Mouse (Mus musculus) heart, embryonic 13.5 days (tissue): ENCODE results near the gene Prokr2. TPM values are rescaled to one million over a fixed set of nuclear protein-coding genes. Genes with fewer than 3 reads are reported as not detected.

Source experiments
- ATAC-seq: fragments of 200-750 bp; cut with Nextera tagmentation; 2 replicates; pipeline ENCODE4 v1.8.0; 2017; ENCODE audit warnings: moderate TSS enrichment; ENCODE audit not compliant: insufficient number of reproducible peaks, low FRiP score, low TSS enrichment; ENCODE audit errors: extremely low read depth
- H3K27ac ChIP-seq: fragments of 300-500 bp; sonication (generic); replicated peaks from 2 replicates; pipeline ENCODE4 v1.5.1; 2015; ENCODE audit warnings: moderate library complexity, mild to moderate bottlenecking, inconsistent platforms
- H3K27me3 ChIP-seq: fragments of 300-500 bp; sonication (generic); replicated peaks from 2 replicates; pipeline ENCODE4 v1.6.1; 2015; ENCODE audit warnings: mild to moderate bottlenecking, inconsistent platforms
- H3K36me3 ChIP-seq: fragments of 300-500 bp; sonication (generic); 2 replicates; pipeline ENCODE4 v1.6.1; 2015; ENCODE audit warnings: mild to moderate bottlenecking, inconsistent platforms
- H3K4me1 ChIP-seq: fragments of 300-500 bp; sonication (generic); 2 replicates; pipeline ENCODE4 v1.6.1; 2015; ENCODE audit warnings: inconsistent platforms
- H3K4me2 ChIP-seq: fragments of 300-500 bp; sonication (generic); 2 replicates; pipeline ENCODE4 v1.6.1; 2015; ENCODE audit warnings: inconsistent platforms, mild to moderate bottlenecking, moderate library complexity
- H3K4me3 ChIP-seq: fragments of 300-500 bp; sonication (generic); 2 replicates; pipeline ENCODE4 v1.5.1; 2015; ENCODE audit warnings: moderate library complexity, mild to moderate bottlenecking, inconsistent platforms
- H3K9ac ChIP-seq: fragments of 300-500 bp; sonication (generic); 2 replicates; pipeline ENCODE4 v1.6.1; 2015; ENCODE audit warnings: inconsistent platforms, mild to moderate bottlenecking, moderate library complexity
- H3K9me3 ChIP-seq: fragments of 300-500 bp; sonication (generic); 2 replicates; pipeline ENCODE4 v1.6.1; 2016; ENCODE audit warnings: inconsistent platforms
- WGBS: fragments of 180-500 bp; shearing (Covaris S2); methylation state at CpG from one replicate; pipeline ENCODE4 v1.1.7; 2015; ENCODE audit warnings: mixed read lengths; 5-methylcytosine and 5-hydroxymethylcytosine counted together
- polyA plus RNA-seq: library from polyadenylated mRNA; unstranded; fragments of >200 nt; fragmentation: Nextera tagmentation; extraction: Ambion mirVana; gene quantifications from 2 replicates; pipeline ENCODE4 v1.2.1, GENCODE M21; 2015

Gene Prokr2
- 0.52 and 1.1 TPM in 2 replicates for polyA plus RNA-seq

DNA sequence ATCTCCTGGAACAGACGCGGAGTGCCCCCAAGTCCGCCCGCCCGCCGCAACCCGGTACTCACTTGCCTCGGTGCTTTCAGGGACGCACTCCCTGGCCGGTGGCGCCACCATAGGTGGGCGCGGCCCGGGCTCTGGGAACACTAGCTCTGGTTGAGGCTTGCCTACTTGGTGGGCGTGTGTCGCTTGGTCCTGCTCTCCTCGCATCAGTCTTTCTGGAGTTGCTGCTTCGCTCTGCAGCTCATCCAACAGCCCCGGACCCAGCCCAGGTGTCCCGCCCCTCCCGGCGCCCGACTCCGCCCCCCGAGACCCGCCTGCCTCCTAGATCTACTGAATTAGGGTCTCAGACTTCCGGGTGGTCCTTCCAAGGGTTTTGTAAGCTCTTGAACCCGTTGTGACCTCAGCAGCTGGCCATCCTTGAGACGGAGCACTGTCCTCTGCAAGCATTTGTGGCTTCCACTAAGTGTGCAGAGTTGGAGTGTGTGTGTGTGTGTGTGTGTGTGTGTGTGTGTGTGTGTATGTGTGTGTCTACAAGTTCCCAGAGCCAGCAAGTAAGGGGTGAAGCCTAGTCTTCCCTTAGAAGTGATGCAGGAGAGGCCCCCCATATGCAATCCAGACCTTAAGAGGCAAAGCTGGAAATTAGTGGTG, at the start of gene Prokr2:
Prokr2 (minus strand) TSS at position 254 of the 645 bp plus-strand sequence.
- H3K4me2 ChIP-seq = peak within 1 kb of the TSS; percentile 94
- H3K9ac ChIP-seq = peak within 1 kb of the TSS; percentile 75
- peaks cover 5% of the 10 kb centered on the region for H3K4me1 ChIP-seq
- H3K36me3 ChIP-seq = no peaks in the 10 kb centered on the region
- WGBS = under 1% methylated on average over 29 of the region's 29 CpGs
- ATAC-seq = no peak
- H3K9me3 ChIP-seq = no peaks in the 10 kb centered on the region
- H3K27ac ChIP-seq = no peak within 1 kb of the TSS
- peak within 1 kb of the TSS; percentile 63 for H3K4me3 ChIP-seq
- peaks cover 44% of the 10 kb centered on the region for H3K27me3 ChIP-seq

DNA sequence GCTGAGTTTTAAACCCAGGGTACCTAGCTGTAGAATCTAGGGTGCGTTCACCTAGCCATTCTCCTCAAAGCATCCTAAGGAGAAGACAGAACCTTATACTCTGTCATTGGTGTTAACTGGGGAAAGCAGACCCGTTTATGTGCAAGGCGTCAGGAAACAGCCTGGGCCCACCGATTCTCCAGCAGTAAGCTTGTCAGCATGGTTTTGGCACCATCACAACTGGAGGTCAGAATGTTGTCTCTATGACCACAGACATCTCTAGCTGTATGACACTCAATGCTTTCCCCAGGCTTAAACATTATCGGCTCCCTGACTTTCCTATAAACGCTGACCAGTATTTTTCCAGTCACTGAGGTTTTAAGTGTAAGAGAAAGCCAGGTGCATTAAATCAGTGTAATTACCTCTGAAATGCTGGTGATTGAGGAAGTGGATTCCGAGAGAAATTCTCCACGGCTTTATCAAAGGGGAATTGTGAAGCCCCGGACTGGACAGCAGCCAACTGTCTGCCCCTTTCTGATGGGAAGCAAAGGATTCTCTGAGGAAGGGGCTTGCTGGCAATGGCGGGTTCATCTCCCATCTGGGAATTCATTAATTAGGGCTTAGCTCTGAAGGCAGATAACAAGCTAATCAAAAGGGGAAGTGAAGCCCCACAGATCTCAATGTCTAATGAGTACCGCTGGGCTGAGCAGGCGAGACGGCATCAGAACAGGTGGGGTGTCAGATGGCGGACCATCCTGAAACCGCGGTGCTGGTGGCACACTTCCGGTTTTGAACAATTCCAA, 42.1 kb upstream of the Prokr2 start:
- Histone ChIP-seq H3K4me1 (peaks cover 17% of the 10 kb centered on the region), H3K36me3 (no peaks in the 10 kb centered on the region), H3K9ac (no peak overlapping the region), H3K4me3 (peak overlapping the region; percentile 26), H3K4me2 (peak overlapping the region; percentile 62), H3K27me3 (no peaks in the 10 kb centered on the region), H3K9me3 (no peaks in the 10 kb centered on the region), H3K27ac (0 out of 2 replicates have a peak overlapping the region, but pooled peaks have one; percentile 5)
- WGBS = 38% methylated on average over 17 of the region's 17 CpGs
- no peak for ATAC-seq

DNA sequence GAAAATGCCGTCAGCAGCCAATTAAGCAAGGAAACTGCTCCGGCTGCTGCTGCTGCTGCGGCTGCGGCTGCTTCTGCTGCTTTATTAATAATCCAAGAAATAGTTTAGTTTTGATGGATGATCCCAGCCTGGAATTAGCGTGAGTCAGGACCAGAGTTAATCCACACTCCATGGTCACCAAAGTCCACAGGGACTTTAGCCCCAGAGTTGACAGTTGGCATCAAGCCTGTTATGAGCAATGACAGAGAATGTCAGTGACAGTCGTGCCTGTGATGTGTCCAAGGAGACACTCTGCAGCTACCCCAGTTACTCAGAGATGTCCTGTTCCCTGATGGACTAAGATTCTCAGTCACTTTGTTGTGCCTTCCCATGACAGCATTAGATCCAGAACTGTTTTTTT, 40.3 kb upstream of the Prokr2 start:
- no peak overlapping the region for H3K9ac ChIP-seq
- no peak overlapping the region for H3K27ac ChIP-seq
- no peak for ATAC-seq
- H3K36me3 ChIP-seq = no peaks in the 10 kb centered on the region
- H3K9me3 ChIP-seq = no peaks in the 10 kb centered on the region
- 68% methylated on average over 6 of the region's 6 CpGs for WGBS
- no peak overlapping the region for H3K4me2 ChIP-seq
- H3K4me1 ChIP-seq = peaks cover 17% of the 10 kb centered on the region
- H3K27me3 ChIP-seq = no peaks in the 10 kb centered on the region
- no peak overlapping the region for H3K4me3 ChIP-seq

DNA sequence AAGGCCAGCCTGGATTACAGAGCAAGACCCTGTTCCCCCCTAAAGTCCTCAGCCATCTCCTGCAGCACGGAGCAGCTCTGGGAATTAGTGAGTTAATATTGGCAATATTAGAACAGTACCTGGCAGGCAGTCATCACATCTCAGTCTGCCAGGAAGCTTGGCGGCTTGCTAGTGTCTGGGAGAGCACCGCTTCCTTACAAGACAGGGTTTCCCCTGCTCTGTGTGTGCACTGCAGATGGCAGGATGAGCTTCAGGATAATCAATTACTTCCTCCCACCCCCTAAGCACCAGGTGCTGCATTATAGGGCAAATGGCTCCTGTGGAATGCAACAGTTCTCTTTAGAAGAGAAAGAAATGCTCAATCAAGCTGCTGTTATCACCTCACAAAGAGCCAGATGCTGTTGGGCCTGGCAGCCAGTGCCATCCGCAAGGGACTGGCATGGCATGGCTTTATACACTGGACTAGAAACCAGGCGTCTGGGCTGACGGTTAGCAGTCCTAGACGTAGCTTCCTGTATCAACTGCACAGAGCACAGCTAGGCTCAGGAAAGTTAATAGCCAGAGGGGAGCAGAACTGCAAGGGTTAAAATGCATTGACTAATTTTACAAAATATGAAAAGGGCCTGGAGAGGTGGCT, 38.3 kb upstream of the Prokr2 start:
- no peaks in the 10 kb centered on the region for H3K36me3 ChIP-seq
- peaks cover 17% of the 10 kb centered on the region for H3K4me1 ChIP-seq
- no peak overlapping the region for H3K4me3 ChIP-seq
- ATAC-seq = no peak
- H3K27ac ChIP-seq = no peak overlapping the region
- WGBS = 78% methylated on average over 7 of the region's 7 CpGs
- H3K9ac ChIP-seq = no peak overlapping the region
- H3K9me3 ChIP-seq = no peaks in the 10 kb centered on the region
- H3K27me3 ChIP-seq = no peaks in the 10 kb centered on the region
- no peak overlapping the region for H3K4me2 ChIP-seq

DNA sequence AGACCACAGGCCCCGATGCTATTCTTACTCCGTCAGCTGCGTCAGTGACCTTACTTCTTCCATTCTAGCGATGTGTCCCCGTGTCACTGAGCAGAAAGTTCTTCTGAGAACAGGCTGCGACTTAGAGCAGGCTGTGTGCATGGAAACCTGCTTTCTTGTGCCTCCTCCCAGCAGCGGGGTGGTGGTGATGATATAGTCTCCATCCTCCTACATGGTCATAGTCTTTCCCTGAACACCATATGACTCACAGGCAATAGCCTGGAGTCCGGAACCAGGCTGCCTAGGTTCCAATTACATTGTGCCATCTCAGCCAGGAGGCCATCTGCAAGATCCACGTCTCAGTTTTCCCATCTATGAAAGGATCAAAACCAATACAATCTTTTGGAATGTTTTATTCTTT, 37.6 kb upstream of the Prokr2 start:
- no peak for ATAC-seq

DNA sequence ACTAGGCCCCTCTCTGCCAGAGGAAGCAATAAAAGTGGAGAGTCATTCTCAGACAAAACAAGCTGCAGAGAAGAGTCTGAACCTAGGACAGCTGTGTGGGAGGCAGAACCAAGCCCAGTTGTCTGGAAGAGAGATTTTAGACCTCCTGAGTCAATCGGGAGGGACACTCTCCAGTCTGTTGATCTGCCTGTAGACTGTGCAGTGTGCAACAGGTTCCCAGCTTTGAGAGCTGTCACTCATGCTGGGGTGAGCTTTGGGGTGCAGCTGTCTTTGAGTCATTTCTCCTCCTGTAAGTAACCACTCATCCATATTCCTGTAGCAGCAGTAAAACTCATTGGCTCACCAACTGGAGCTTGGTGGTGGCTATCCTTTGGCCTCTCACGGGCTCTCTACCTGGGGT, 33.2 kb upstream of the Prokr2 start:
- WGBS = 89% methylated on average over 2 of the region's 2 CpGs
- H3K36me3 ChIP-seq = no peaks in the 10 kb centered on the region
- no peak overlapping the region for H3K27ac ChIP-seq
- H3K4me1 ChIP-seq = peaks cover 8% of the 10 kb centered on the region; the same call in 1 of the 2 replicates
- no peak overlapping the region for H3K4me3 ChIP-seq
- H3K27me3 ChIP-seq = no peaks in the 10 kb centered on the region
- H3K4me2 ChIP-seq = no peak overlapping the region
- H3K9me3 ChIP-seq = no peaks in the 10 kb centered on the region
- H3K9ac ChIP-seq = no peak overlapping the region
- no peak for ATAC-seq

More for the DNA sequence above, 37.6 kb upstream of the Prokr2 start:
- no peak overlapping the region for H3K4me2 ChIP-seq
- WGBS = 76% methylated on average over 9 of the region's 9 CpGs
- H3K27me3 ChIP-seq = no peaks in the 10 kb centered on the region
- H3K36me3 ChIP-seq = no peaks in the 10 kb centered on the region
- no peak overlapping the region for H3K27ac ChIP-seq
- H3K9ac ChIP-seq = no peak overlapping the region
- H3K4me1 ChIP-seq = peaks cover 13% of the 10 kb centered on the region
- H3K9me3 ChIP-seq = no peaks in the 10 kb centered on the region
- H3K4me3 ChIP-seq = no peak overlapping the region

DNA sequence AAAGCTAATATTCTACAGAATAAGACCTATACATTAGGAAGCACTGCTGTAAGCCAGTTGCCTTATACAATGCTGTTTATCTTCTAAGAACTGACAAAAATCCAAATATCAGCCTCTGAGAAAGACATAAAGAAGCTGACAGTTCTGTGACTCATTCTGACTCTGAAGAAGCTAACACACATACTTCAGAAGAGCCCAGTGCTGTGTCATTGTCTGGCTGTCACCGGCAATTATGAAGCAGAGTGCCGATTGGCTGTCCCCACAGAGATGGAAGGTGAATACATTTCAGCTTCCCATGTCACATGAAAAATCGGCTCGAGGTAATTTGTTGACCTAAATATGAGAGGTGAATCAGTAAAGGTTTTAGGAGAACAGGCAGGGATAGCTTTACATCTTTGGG, 24.9 kb upstream of the Prokr2 start:
- Histone ChIP-seq H3K9me3 (0 out of 2 replicates have a peak, but pooled peaks cover 14% of the 10 kb centered on the region), H3K4me2 (no peak overlapping the region), H3K9ac (no peak overlapping the region), H3K4me3 (no peak overlapping the region), H3K36me3 (no peaks in the 10 kb centered on the region), H3K27me3 (no peaks in the 10 kb centered on the region), H3K27ac (no peak overlapping the region), H3K4me1 (no peaks in the 10 kb centered on the region)
- no peak for ATAC-seq
- WGBS = 82% methylated on average over 4 of the region's 4 CpGs

DNA sequence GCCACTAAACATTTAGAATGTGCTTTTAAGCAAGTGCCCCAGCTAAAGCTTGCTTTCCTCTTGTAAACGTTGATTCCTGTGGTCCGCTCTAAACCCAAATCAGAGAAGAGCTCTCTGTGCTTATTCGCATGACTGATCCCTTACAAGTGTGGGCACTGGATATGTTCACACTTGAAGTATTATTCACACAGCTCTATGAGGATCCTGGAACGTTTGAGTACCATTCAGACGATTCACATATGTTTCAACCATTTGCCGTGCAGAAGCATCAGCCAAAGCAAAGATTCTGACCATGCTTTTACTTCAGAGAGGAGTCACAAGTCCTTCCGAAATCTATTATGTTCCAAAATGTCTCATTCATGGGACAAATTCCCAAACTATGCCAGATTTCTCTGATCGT, 12.9 kb upstream of the Prokr2 start:
- H3K4me1 ChIP-seq = no peaks in the 10 kb centered on the region
- no peak for ATAC-seq
- H3K4me3 ChIP-seq = no peak overlapping the region
- peaks cover 22% of the 10 kb centered on the region for H3K9me3 ChIP-seq
- no peak overlapping the region for H3K4me2 ChIP-seq
- no peak overlapping the region for H3K27ac ChIP-seq
- 76% methylated on average over 8 of the region's 8 CpGs for WGBS
- H3K9ac ChIP-seq = no peak overlapping the region
- H3K27me3 ChIP-seq = no peaks in the 10 kb centered on the region; the same call in 1 of the 2 replicates
- H3K36me3 ChIP-seq = no peaks in the 10 kb centered on the region

DNA sequence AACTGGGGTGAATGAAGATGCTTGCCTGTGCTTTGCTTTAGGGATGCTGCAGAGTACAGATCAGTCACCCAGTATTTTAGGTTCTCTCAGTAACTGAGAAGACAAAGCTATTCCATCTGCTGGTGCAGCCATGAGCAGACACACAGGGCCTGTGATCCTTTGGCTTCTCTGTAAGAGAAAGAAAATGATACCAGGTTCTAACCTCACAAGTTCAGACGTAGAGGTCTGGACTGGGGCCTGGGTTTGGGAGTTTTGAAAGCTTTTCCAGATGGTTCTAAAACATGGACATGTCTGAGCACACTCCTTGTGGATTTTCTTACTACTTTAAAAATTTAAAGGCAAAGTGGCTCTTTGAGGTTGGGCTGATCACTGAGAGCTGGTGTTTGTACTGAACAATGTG, 10.5 kb upstream of the Prokr2 start:
- Histone ChIP-seq H3K4me1 (no peaks in the 10 kb centered on the region), H3K4me3 (no peak overlapping the region), H3K27ac (no peak overlapping the region), H3K4me2 (no peak overlapping the region), H3K36me3 (no peaks in the 10 kb centered on the region), H3K27me3 (no peaks in the 10 kb centered on the region; the same call in 1 of the 2 replicates), H3K9ac (no peak overlapping the region), H3K9me3 (peaks cover 22% of the 10 kb centered on the region)
- no peak for ATAC-seq
- WGBS = 51% methylated on average over 1 of the region's 1 CpGs

DNA sequence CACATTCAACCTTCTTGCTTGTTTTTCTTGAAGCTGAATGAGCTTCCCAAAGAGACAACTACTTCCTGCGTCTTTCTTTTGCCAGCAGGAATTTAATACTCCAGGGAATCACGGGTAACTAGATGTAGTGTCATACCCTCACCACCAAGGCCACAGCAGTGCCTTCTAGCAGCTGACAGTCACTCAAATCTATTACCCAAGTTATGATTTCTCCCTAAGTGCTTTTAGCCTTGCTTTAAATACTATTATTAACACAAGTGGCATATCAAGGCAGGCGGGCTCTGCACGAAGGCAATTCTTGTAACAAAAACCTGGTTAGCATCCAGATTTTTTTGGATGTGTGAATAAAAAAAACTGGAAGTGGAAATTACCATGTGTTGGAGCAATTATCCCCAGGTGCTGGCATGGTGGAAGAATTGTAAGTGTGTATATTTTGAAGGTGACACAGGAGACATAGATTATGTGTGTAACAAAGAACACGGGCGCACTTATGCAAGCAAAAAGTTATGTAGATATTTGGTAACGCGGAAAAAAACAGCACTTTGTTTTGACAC, 5.4 kb upstream of the Prokr2 start:
- Histone ChIP-seq H3K4me2 (no peak overlapping the region), H3K36me3 (no peaks in the 10 kb centered on the region), H3K4me3 (no peak overlapping the region), H3K27ac (no peak overlapping the region), H3K9me3 (no peaks in the 10 kb centered on the region), H3K27me3 (peaks cover 14% of the 10 kb centered on the region), H3K9ac (no peak overlapping the region), H3K4me1 (no peaks in the 10 kb centered on the region)
- no peak for ATAC-seq
- 76% methylated on average over 8 of the region's 8 CpGs for WGBS

DNA sequence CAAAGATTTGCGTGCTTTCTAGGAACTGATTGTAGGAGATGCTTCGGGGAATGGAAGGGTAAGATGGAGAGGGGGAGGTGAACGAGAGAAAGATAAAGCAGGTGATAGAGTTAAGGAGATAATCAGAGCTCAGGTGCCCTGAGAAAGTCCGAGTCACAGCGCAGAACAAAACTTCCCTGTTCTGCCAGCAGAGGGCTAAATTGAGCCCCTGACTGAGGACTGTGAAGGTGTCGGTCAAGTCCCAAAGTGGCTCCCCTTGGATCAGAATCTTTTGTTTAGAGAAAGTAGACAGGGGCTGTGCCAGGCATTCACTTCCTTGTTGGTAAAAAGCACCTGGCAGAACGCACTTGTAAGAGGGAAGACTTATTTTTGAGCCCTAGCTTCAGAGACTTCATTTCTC, 4.3 kb upstream of the Prokr2 start:
- no peak for ATAC-seq
- peaks cover 23% of the 10 kb centered on the region for H3K27me3 ChIP-seq
- no peaks in the 10 kb centered on the region for H3K36me3 ChIP-seq
- H3K27ac ChIP-seq = no peak overlapping the region
- H3K4me2 ChIP-seq = no peak overlapping the region
- H3K4me1 ChIP-seq = no peaks in the 10 kb centered on the region; the same call in 1 of the 2 replicates
- WGBS = 23% methylated on average over 7 of the region's 7 CpGs
- no peak overlapping the region for H3K9ac ChIP-seq
- no peak overlapping the region for H3K4me3 ChIP-seq
- no peaks in the 10 kb centered on the region for H3K9me3 ChIP-seq
